17 mouse cellular contexts compared by ENCODE assay signal in the genomic region with DNA sequence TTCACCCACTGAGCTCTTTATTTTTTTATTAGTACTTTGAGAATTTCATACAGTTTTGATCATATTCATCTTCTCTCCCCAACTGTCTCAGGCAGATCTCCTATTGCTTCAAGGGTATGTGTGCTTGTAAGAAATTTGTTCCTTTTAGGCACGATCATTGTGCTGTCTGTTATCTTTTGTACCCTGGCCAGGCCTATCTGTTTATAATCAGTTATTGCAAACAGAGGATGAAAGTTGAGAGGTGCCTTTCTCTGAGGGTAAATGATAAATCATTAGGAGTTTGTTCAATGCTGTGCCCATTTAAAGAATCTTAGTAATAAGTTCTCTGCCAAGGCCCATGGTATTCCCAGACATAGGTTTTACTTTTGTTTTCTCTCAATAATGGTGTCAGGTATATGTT.
DNase-seq lines count a peak whose midpoint lies in the region; ATAC-seq and TF ChIP-seq lines count a peak whose summit lies in the region.
"Had no signal": no experiment of that assay in that cellular context is flagged by ENCODE, and none has a peak within 500 bp of the region (broad histone marks: within the 10 kb centered on the region; RNA-seq: fewer than 3 reads in every experiment).

No protein-coding gene starts in this region.

- WGBS in liver, adult 2 months = 16% methylated on average over 1 of the region's 1 CpGs
- 32% methylated on average over 1 of the region's 1 CpGs for WGBS in liver, embryonic 12.5 days (ENCODE audit: insufficient replicate concordance)

- ATAC-seq in liver, embryonic 12.5 days = no peak
- ATAC-seq: activated CD4-positive, CD25-positive, alpha-beta regulatory T cell, adult 4 months; CD4-positive, CD25-positive, alpha-beta regulatory T cell, adult 4 months; Patski had no signal

- no peak overlapping the region for H3K4me3 ChIP-seq in liver, adult 2 months (ENCODE audit: insufficient read depth, low read depth, low read length)
- H3K4me3 ChIP-seq in liver, embryonic 12.5 days = no peak overlapping the region

- H3K9ac ChIP-seq in liver, adult 2 months (ENCODE audit: low read depth, low read length) = no peak overlapping the region
- H3K9ac ChIP-seq in liver, embryonic 12.5 days = no peak overlapping the region

- H3K27ac ChIP-seq in liver, adult 2 months (replicated peaks; ENCODE audit: insufficient read depth, low read depth, low read length) = no peak overlapping the region
- no peak overlapping the region for H3K27ac ChIP-seq in liver, embryonic 12.5 days

- H3K79me2 ChIP-seq in liver, adult 2 months (ENCODE audit: control insufficient read depth, insufficient read depth, low read length) = no peaks in the 10 kb centered on the region

- H3K9me3 ChIP-seq in liver, embryonic 12.5 days (replicated peaks) = no peaks in the 10 kb centered on the region

- H3K36me3 ChIP-seq in liver, adult 2 months (ENCODE audit: control insufficient read depth, insufficient read depth, low read length) = no peaks in the 10 kb centered on the region
- no peaks in the 10 kb centered on the region for H3K36me3 ChIP-seq in liver, embryonic 12.5 days
- H3K36me3 ChIP-seq: G1E had no signal

- no peaks in the 10 kb centered on the region for H3K27me3 ChIP-seq in liver, adult 2 months (ENCODE audit: control insufficient read depth, insufficient read depth, low read length)
- H3K27me3 ChIP-seq in liver, embryonic 12.5 days (replicated peaks) = no peaks in the 10 kb centered on the region
- H3K27me3 ChIP-seq: Patski had no signal

- H3K4me1 ChIP-seq in liver, adult 2 months (ENCODE audit: control insufficient read depth, insufficient read depth, low read length) = peaks cover 7% of the 10 kb centered on the region
- no peaks in the 10 kb centered on the region for H3K4me1 ChIP-seq in liver, embryonic 12.5 days

- H3K4me2 ChIP-seq in liver, embryonic 12.5 days = no peak overlapping the region

- peak; percentile 77 for DNase-seq in liver, adult 2 months (ENCODE audit: extremely low read depth, low read depth, low spot score)
- DNase-seq: adrenal gland, adult 2 months; adrenal gland, adult 8-10 months; adrenal gland, postnatal 10 days; adrenal gland, postnatal 14 days; adrenal gland, postnatal 25 days; adrenal gland, postnatal 36 days; B cell, adult 2 months; cerebellum, adult 11 months; cerebellum, adult 11-12 months; cerebellum, adult 18-20 months; cerebellum, adult 2 months had no signal

- TF ChIP-seq CTCF in liver, adult 2 months (IDR thresholded peaks at IDR 0.05; ENCODE audit: low read depth, low read length) = no peak

- TF ChIP-seq POLR2A in liver, adult 2 months (IDR thresholded peaks at IDR 0.05; ENCODE audit: extremely low read depth, insufficient read depth, low read length) = no peak
